7 mouse cellular contexts compared by ENCODE assay signal in the genomic region with DNA sequence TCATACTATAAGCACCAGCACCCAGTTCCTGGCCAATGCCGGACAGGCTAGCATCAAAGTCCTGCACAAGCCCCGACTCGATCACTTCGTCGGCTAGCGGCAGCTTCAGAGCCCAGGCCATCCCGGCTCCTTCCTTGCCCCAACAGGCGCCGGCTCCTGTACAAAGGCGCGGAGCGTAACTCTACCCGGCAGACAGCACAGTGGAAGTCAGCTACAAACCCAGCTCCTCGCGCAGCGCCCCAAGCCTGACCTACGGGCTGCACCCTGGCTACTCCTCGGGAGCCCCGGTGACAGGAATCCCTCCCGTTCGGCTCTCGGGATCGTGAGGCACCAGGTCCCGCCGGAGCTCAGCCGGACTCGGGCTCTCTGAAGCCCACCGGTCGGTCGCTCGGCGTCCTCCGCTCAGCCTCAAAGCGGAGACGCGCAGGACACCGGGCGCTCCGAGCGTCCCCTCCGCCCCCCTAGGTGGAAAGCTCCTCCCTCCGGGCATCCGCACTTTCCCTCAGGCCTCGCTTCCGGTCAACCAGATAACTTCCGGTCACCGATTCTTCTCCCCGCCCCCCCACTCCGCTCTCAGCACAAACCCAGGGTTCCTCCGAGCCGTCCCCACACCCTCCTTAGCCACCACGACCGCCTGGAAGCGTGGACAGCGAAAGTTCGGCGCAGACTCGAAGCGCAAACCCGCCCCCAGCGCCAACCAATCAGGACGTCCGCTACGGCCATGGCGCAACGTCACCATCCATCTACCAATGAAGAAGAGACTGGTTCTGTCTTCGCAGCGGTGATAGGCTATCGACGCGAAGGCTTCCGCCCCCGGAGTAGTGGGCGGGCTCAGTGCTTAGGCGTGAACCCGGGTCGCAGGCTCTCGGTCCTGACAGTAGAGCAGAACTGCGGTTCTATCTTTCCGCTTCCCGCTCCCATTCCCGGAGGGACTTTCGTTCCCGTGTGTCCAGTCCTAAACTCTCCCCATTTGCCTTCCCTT. TPM values are rescaled to one million over a fixed set of nuclear protein-coding genes. Genes with fewer than 3 reads are reported as not detected.
DNase-seq lines count a peak whose midpoint lies in the region; ATAC-seq and TF ChIP-seq lines count a peak whose summit lies in the region.

Tfcp2 (minus strand) TSS at position 683 of the 982 bp plus-strand sequence.

- H3K9me3 ChIP-seq in embryonic facial prominence, embryonic 10.5 days, result peaks cover 3% of the 10 kb centered on the region; the same call in 1 of the 2 replicates
- no peaks in the 10 kb centered on the region for H3K9me3 ChIP-seq in intestine, postnatal 0 days (ENCODE audit: control insufficient read depth)
- H3K9me3 ChIP-seq in midbrain, embryonic 12.5 days, result no peaks in the 10 kb centered on the region

- under 1% methylated on average over 84 of the region's 84 CpGs for WGBS in embryonic facial prominence, embryonic 10.5 days
- under 1% methylated on average over 84 of the region's 84 CpGs for WGBS in intestine, postnatal 0 days
- WGBS in midbrain, embryonic 12.5 days, result under 1% methylated on average over 78 of the region's 84 CpGs
- WGBS in small intestine, adult 2 months, result under 1% methylated on average over 83 of the region's 84 CpGs

- H3K36me3 ChIP-seq in embryonic facial prominence, embryonic 10.5 days (replicated peaks), result peaks cover 38% of the 10 kb centered on the region
- peaks cover 5% of the 10 kb centered on the region; the same call in 1 of the 2 replicates for H3K36me3 ChIP-seq in intestine, postnatal 0 days (ENCODE audit: control insufficient read depth, insufficient read depth)
- H3K36me3 ChIP-seq in midbrain, embryonic 12.5 days, result peaks cover 19% of the 10 kb centered on the region
- no peaks in the 10 kb centered on the region for H3K36me3 ChIP-seq in small intestine, adult 2 months (ENCODE audit: control insufficient read depth, insufficient read depth, low read length)

- TF ChIP-seq POLR2A in small intestine, adult 2 months (IDR thresholded peaks at IDR 0.05; ENCODE audit: low read depth, low read length), result peak; percentile 97

- TF ChIP-seq CTCF in intestine, postnatal 0 days (IDR thresholded peaks at IDR 0.05; ENCODE audit: low read depth), result no peak
- 0 out of 2 replicates have a peak, but pooled peaks have one; percentile 11 for TF ChIP-seq CTCF in small intestine, adult 2 months (IDR thresholded peaks at IDR 0.05; ENCODE audit: extremely low read depth, insufficient read length, insufficient replicate concordance, low read depth, low read length)

- DNase-seq in adrenal gland, postnatal 10 days, result peak; percentile 99
- DNase-seq in embryonic facial prominence, embryonic 10.5 days (ENCODE audit: low spot score), result peak; percentile 98
- peak; percentile 74 for DNase-seq in gonadal fat pad, adult 2 months (ENCODE audit: low read depth)
- peak; percentile 98 for DNase-seq in left cerebral cortex, postnatal 4 days

- H3K27me3 ChIP-seq in embryonic facial prominence, embryonic 10.5 days (replicated peaks; ENCODE audit: low read depth, poor library complexity, severe bottlenecking), result no peaks in the 10 kb centered on the region
- H3K27me3 ChIP-seq in intestine, postnatal 0 days (replicated peaks; ENCODE audit: control insufficient read depth, insufficient read depth, low read length), result no peaks in the 10 kb centered on the region
- no peaks in the 10 kb centered on the region for H3K27me3 ChIP-seq in midbrain, embryonic 12.5 days
- H3K27me3 ChIP-seq in small intestine, adult 2 months (ENCODE audit: control insufficient read depth, insufficient read depth, low read length), result no peaks in the 10 kb centered on the region

- H3K4me3 ChIP-seq in embryonic facial prominence, embryonic 10.5 days, result peak within 1 kb of the TSS; percentile 96
- peak within 1 kb of the TSS; percentile 66 for H3K4me3 ChIP-seq in intestine, postnatal 0 days (ENCODE audit: low read depth, low read length)
- peak within 1 kb of the TSS; percentile 88 for H3K4me3 ChIP-seq in midbrain, embryonic 12.5 days
- H3K4me3 ChIP-seq in small intestine, adult 2 months (ENCODE audit: low read depth, low read length), result peak within 1 kb of the TSS; percentile 84

- peaks cover 16% of the 10 kb centered on the region for H3K4me1 ChIP-seq in embryonic facial prominence, embryonic 10.5 days
- H3K4me1 ChIP-seq in intestine, postnatal 0 days (replicated peaks; ENCODE audit: control insufficient read depth, insufficient read depth, low read length), result peaks cover 5% of the 10 kb centered on the region; the same call in 1 of the 2 replicates
- peaks cover 18% of the 10 kb centered on the region for H3K4me1 ChIP-seq in midbrain, embryonic 12.5 days
- no peaks in the 10 kb centered on the region; the same call in 1 of the 2 replicates for H3K4me1 ChIP-seq in small intestine, adult 2 months (ENCODE audit: control insufficient read depth, insufficient read depth, insufficient read length, low read length)

- ATAC-seq in intestine, postnatal 0 days, result peak; percentile 99
- peak; percentile 99 for ATAC-seq in midbrain, embryonic 12.5 days (ENCODE audit: low FRiP score, low read depth)

- peak within 1 kb of the TSS; percentile 82 for H3K9ac ChIP-seq in intestine, postnatal 0 days (ENCODE audit: low read depth, low read length)
- peak within 1 kb of the TSS; percentile 87 for H3K9ac ChIP-seq in midbrain, embryonic 12.5 days (replicated peaks)

- H3K4me2 ChIP-seq in intestine, postnatal 0 days (replicated peaks; ENCODE audit: low read depth), result peak within 1 kb of the TSS; percentile 74
- peak within 1 kb of the TSS; percentile 93 for H3K4me2 ChIP-seq in midbrain, embryonic 12.5 days (replicated peaks)

- intact Hi-C loops in left cerebral cortex, postnatal 4 days (cut with DNase I), result loop anchor here (5.0 kb wide), 1 partner anchor 61 kb away; no protein-coding TSS in a partner anchor

- peak within 1 kb of the TSS; percentile 96 for H3K27ac ChIP-seq in embryonic facial prominence, embryonic 10.5 days (replicated peaks)
- peak within 1 kb of the TSS; percentile 68 for H3K27ac ChIP-seq in intestine, postnatal 0 days (ENCODE audit: low read depth, low read length)
- peak within 1 kb of the TSS; percentile 95 for H3K27ac ChIP-seq in midbrain, embryonic 12.5 days (replicated peaks)
- H3K27ac ChIP-seq in small intestine, adult 2 months (ENCODE audit: insufficient read depth, low read depth, low read length), result peak within 1 kb of the TSS; percentile 48

RNA-seq across cellular contexts. Expression of gene Tfcp2, which starts in this region (rescaled TPM):
- total RNA-seq in adrenal gland, postnatal 10 days (2021), result 10 to 100 TPM; 18.1 to 24.6 TPM
- polyA plus RNA-seq in embryonic facial prominence, embryonic 10.5 days (2016; fragmentation: Nextera tagmentation; extraction: Ambion mirVana), result 36.9 and 38.2 TPM in 2 replicates
- 11.4 and 14.6 TPM in 2 replicates for polyA plus RNA-seq in gonadal fat pad, adult 2 months (2012; rRNA removed)
- polyA plus RNA-seq in intestine, postnatal 0 days (2015; fragmentation: Nextera tagmentation; extraction: Ambion mirVana), result 8.0 and 8.5 TPM in 2 replicates
- 10 to 100 TPM; 33.0 to 36.5 TPM for total RNA-seq in left cerebral cortex, postnatal 4 days (2021)
- polyA plus RNA-seq in midbrain, embryonic 12.5 days (2016; fragmentation: Nextera tagmentation; extraction: Ambion mirVana), result 50.3 and 51.1 TPM in 2 replicates
- 1.7 and 2.1 TPM in 2 replicates for polyA plus RNA-seq in small intestine, adult 2 months (2012; rRNA removed)

Comparison
In these comparisons a context has a peak if more than half of its experiments do, and no peak if none do; other contexts are left out.
1. Peak in every context shown above with its lines: DNase-seq, ATAC-seq, H3K4me3 ChIP-seq and H3K27ac ChIP-seq.